In the genomic region with DNA sequence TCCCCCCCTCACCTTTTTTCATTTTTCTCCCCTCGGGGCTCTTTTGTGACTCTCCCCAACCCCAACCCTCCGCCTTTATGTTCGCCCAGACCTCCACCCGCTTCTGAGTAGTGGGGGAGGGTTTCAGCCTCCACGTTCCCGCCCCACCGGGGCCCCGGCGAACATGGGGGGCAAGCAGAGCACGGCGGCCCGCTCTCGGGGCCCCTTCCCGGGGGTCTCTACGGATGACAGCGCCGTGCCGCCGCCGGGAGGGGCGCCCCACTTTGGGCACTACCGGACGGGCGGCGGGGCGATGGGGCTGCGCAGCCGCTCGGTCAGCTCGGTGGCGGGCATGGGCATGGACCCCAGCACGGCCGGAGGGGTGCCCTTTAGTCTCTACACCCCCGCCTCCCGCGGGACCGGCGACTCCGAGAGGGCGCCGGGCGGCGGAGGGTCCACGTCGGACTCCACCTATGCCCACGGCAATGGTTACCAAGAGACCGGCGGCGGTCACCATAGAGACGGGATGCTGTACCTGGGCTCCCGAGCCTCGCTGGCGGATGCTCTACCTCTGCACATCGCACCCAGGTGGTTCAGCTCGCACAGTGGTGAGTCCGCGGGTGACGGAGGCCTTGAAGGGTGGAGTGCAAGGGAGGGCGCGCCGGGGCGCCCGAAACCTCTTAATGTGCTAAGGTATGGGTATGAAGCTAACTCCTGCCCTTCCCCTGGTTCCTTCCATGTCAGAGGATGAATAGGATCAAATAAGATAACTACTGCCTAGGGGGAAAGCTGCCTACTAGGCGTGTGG, we compare ENCODE assay signal across 8 mouse cellular contexts. TPM values are rescaled to one million over a fixed set of nuclear protein-coding genes. Genes with fewer than 3 reads are reported as not detected.
DNase-seq lines count a peak whose midpoint lies in the region; ATAC-seq lines count a peak whose summit lies in the region.

No protein-coding gene starts in this region.

- peak; percentile 46 to 68 for DNase-seq in heart, adult 18-20 months
- DNase-seq in heart, adult 8-10 months (ENCODE audit: low spot score), result no peak
- DNase-seq in embryo, embryonic 11 days, result peak; percentile 61

- H3K4me2 ChIP-seq in heart, embryonic 11.5 days, result peak overlapping the region; percentile 91
- peak overlapping the region; percentile 88 for H3K4me2 ChIP-seq in kidney, embryonic 15.5 days
- H3K4me2 ChIP-seq in liver, embryonic 12.5 days, result peak overlapping the region; percentile 99
- H3K4me2 ChIP-seq in stomach, embryonic 15.5 days, result peak overlapping the region; percentile 83

- H3K9me3 ChIP-seq in heart, embryonic 11.5 days (replicated peaks; ENCODE audit: control insufficient read depth, low read length), result no peaks in the 10 kb centered on the region
- no peaks in the 10 kb centered on the region for H3K9me3 ChIP-seq in kidney, embryonic 15.5 days (replicated peaks)
- no peaks in the 10 kb centered on the region for H3K9me3 ChIP-seq in liver, embryonic 12.5 days (replicated peaks)
- no peaks in the 10 kb centered on the region for H3K9me3 ChIP-seq in stomach, embryonic 15.5 days

- H3K9ac ChIP-seq in heart, embryonic 11.5 days (ENCODE audit: low read depth, low read length), result peak overlapping the region; percentile 94
- H3K9ac ChIP-seq in kidney, embryonic 15.5 days, result peak overlapping the region; percentile 87
- H3K9ac ChIP-seq in liver, embryonic 12.5 days, result peak overlapping the region; percentile 85
- peak overlapping the region; percentile 93 for H3K9ac ChIP-seq in stomach, embryonic 15.5 days

- H3K27me3 ChIP-seq in heart, embryonic 11.5 days (ENCODE audit: control insufficient read depth, insufficient read depth, low read length), result no peaks in the 10 kb centered on the region
- H3K27me3 ChIP-seq in kidney, embryonic 15.5 days, result no peaks in the 10 kb centered on the region
- no peaks in the 10 kb centered on the region for H3K27me3 ChIP-seq in liver, embryonic 12.5 days (replicated peaks)
- no peaks in the 10 kb centered on the region for H3K27me3 ChIP-seq in stomach, embryonic 15.5 days (replicated peaks)

- H3K36me3 ChIP-seq in heart, embryonic 11.5 days (ENCODE audit: control insufficient read depth, insufficient read depth, low read length), result no peaks in the 10 kb centered on the region
- 0 out of 2 replicates have a peak, but pooled peaks cover 5% of the 10 kb centered on the region for H3K36me3 ChIP-seq in kidney, embryonic 15.5 days
- 0 out of 2 replicates have a peak, but pooled peaks cover 3% of the 10 kb centered on the region for H3K36me3 ChIP-seq in liver, embryonic 12.5 days
- no peaks in the 10 kb centered on the region for H3K36me3 ChIP-seq in stomach, embryonic 15.5 days

- under 1% methylated on average over 59 of the region's 64 CpGs for WGBS in heart, embryonic 11.5 days (ENCODE audit: insufficient replicate concordance)
- 1% methylated on average over 64 of the region's 64 CpGs for WGBS in kidney, embryonic 15.5 days
- WGBS in liver, embryonic 12.5 days (ENCODE audit: insufficient replicate concordance), result under 1% methylated on average over 64 of the region's 64 CpGs
- WGBS in stomach, embryonic 15.5 days, result under 1% methylated on average over 59 of the region's 64 CpGs

- no peak for ATAC-seq in heart, embryonic 11.5 days (replicated peaks; ENCODE audit: insufficient number of reproducible peaks, low FRiP score, low TSS enrichment)
- peak; percentile 33 for ATAC-seq in kidney, embryonic 15.5 days (replicated peaks; ENCODE audit: low FRiP score)
- ATAC-seq in liver, embryonic 12.5 days, result peak; percentile 58
- 0 out of 2 replicates have a peak, but pooled peaks have one; percentile 7 for ATAC-seq in monocyte, adult 5-6 weeks (replicated peaks; ENCODE audit: insufficient number of reproducible peaks, low FRiP score, low TSS enrichment, poor library complexity, severe bottlenecking)
- peak; percentile 30; the same call in 1 of the 2 replicates for ATAC-seq in stomach, embryonic 15.5 days (ENCODE audit: insufficient read depth, low FRiP score, low read depth)

- peak overlapping the region; percentile 92 for H3K4me3 ChIP-seq in heart, embryonic 11.5 days (ENCODE audit: low read depth, low read length)
- peak overlapping the region; percentile 93 for H3K4me3 ChIP-seq in kidney, embryonic 15.5 days (replicated peaks)
- peak overlapping the region; percentile 78 for H3K4me3 ChIP-seq in liver, embryonic 12.5 days
- H3K4me3 ChIP-seq in stomach, embryonic 15.5 days (replicated peaks), result peak overlapping the region; percentile 94

- H3K27ac ChIP-seq in heart, embryonic 11.5 days (ENCODE audit: low read depth, low read length), result peak overlapping the region; percentile 93
- H3K27ac ChIP-seq in kidney, embryonic 15.5 days, result peak overlapping the region; percentile 96
- peak overlapping the region; percentile 82 for H3K27ac ChIP-seq in liver, embryonic 12.5 days
- peak overlapping the region; percentile 91 for H3K27ac ChIP-seq in stomach, embryonic 15.5 days

- peaks cover 28% of the 10 kb centered on the region for H3K4me1 ChIP-seq in heart, embryonic 11.5 days (ENCODE audit: control insufficient read depth, insufficient read depth, low read length)
- H3K4me1 ChIP-seq in kidney, embryonic 15.5 days, result peaks cover 38% of the 10 kb centered on the region
- peaks cover 50% of the 10 kb centered on the region for H3K4me1 ChIP-seq in liver, embryonic 12.5 days
- H3K4me1 ChIP-seq in stomach, embryonic 15.5 days, result peaks cover 31% of the 10 kb centered on the region

RNA-seq across cellular contexts. Expression of a gene that starts 1.3 kb away (rescaled TPM):
- 10 to 100 TPM; 52.5 to 66.6 TPM for total RNA-seq in heart, adult 18-20 months (2021)
- total RNA-seq in heart, adult 8-10 months (2022), result 10 to 100 TPM; 52.7 to 71.3 (median 59.2) TPM
- polyA plus RNA-seq in heart, embryonic 11.5 days (2014; fragmentation: Nextera tagmentation; extraction: Ambion mirVana), result 23.1 and 23.7 TPM in 2 replicates
- 25.2 and 28.6 TPM in 2 replicates for polyA plus RNA-seq in kidney, embryonic 15.5 days (2015; fragmentation: Nextera tagmentation; extraction: Ambion mirVana)
- 17.3 and 18.3 TPM in 2 replicates for polyA plus RNA-seq in liver, embryonic 12.5 days (2016; fragmentation: Nextera tagmentation; extraction: Ambion mirVana)
- total RNA-seq in monocyte, adult 5-6 weeks (2017), result 25.0 to 32.6 TPM (median 27.0 TPM) in 3 replicates
- polyA plus RNA-seq in stomach, embryonic 15.5 days (2015; fragmentation: Nextera tagmentation; extraction: Ambion mirVana), result 31.1 and 32.9 TPM in 2 replicates

RNA-seq across cellular contexts. Expression of a gene that starts 15.3 kb away (rescaled TPM):
- 1 to 10 TPM; 7.1 to 7.8 TPM for total RNA-seq in heart, adult 18-20 months (2021)
- 1 to 10 TPM; 6.5 to 7.4 (median 7.0) TPM for total RNA-seq in heart, adult 8-10 months (2022)
- polyA plus RNA-seq in heart, embryonic 11.5 days (2014; fragmentation: Nextera tagmentation; extraction: Ambion mirVana), result 2.5 and 4.2 TPM in 2 replicates
- 6.7 and 7.0 TPM in 2 replicates for polyA plus RNA-seq in kidney, embryonic 15.5 days (2015; fragmentation: Nextera tagmentation; extraction: Ambion mirVana)
- polyA plus RNA-seq in liver, embryonic 12.5 days (2016; fragmentation: Nextera tagmentation; extraction: Ambion mirVana), result 2.8 and 3.1 TPM in 2 replicates
- 2.0 to 3.9 TPM (median 2.7 TPM) in 3 replicates for total RNA-seq in monocyte, adult 5-6 weeks (2017)
- polyA plus RNA-seq in stomach, embryonic 15.5 days (2015; fragmentation: Nextera tagmentation; extraction: Ambion mirVana), result 5.5 and 5.8 TPM in 2 replicates
